Mouse (Mus musculus): ENCODE data around the gene Slc5a10.

The Slc5a10 gene

DNA sequence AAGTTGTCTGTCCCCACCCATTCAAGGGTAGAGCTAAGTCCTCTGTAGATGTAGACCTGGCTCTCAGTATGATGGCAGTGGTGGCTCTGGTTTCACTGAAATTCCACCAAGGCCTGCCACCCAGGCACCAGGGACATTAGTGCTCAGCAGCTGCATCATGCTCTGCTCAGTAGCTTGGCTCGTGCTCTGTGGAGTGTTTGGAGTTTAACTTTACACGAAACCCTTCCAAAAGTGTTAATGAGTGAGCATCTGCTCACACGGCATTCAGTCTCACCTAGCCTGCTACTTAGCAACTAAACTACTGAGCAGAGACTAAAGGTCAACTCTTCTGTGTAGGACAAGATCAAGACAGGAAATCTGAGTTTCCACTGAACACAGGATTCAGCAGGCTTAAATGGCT, at the start of gene Slc5a10:
Slc5a10 (minus strand) TSS at position 191 of the 400 bp plus-strand sequence.
- in situ Hi-C loops (cut with MboI, MseI), result no loop called here

DNA sequence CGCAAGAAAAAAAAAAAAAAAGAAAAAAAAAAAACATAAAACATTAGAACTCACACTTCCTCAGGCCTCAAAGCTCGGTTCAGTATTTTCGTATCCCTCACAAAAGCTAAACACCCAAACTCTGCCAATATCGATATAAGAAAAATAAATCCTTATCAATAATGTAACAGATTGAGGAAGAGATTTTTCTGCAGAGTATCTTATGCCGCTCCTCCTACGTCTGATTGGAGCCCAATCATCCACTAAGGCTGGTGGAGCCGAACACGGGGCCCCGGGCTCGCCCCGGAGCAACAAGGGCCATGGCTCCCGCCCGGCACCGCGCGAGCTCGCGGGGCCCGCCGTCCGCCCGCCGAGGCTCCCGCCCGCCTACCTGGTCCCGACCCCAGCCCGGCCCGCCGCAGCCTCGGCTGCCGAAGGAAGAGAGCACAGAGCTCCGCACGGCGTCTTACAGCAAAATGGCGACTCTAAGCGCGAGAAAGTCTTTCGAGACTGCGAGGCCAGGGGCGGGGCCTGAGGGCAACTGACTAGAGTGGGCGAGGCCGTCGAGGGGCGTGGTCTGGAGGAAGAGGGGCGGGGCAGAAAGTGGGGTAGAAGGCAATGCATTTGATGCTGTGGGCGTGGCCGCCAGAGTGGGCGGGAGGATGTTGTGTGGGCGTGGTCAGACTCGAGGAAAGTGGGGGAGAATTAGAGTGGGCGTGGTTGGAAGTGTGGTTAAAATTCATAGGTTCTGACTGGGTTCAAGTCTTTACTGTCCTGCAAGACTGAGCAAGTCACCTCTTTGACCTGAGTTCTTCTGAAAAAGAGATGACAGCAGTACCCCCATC, 41.2 kb upstream of the Slc5a10 start, which contains the start of gene Prpsap2:
Prpsap2 (minus strand) TSS at position 505 of the 824 bp plus-strand sequence.
- in situ Hi-C loops (cut with MboI, MseI), result no loop called here

DNA sequence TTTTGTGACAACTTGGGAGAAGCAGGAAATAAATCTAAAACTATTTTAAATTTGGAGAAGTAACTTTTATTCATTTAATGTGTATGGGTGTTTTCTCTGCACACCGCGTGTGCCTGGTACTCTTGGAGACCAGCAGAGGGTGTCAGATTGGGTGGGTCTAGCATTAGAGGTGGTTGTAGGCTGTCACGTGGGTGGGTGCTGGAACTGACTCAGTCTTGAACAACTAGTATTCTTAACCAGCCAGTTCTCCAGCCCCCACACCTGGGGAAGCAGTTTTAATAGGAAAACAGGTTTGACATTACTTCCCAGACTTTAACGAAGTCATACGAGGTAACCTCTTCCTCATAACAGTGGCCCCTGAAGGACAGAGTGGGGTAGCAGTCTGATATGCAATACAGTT, 39.9 kb upstream of the Slc5a10 start:
- in situ Hi-C loops (cut with MboI, MseI), result no loop called here

DNA sequence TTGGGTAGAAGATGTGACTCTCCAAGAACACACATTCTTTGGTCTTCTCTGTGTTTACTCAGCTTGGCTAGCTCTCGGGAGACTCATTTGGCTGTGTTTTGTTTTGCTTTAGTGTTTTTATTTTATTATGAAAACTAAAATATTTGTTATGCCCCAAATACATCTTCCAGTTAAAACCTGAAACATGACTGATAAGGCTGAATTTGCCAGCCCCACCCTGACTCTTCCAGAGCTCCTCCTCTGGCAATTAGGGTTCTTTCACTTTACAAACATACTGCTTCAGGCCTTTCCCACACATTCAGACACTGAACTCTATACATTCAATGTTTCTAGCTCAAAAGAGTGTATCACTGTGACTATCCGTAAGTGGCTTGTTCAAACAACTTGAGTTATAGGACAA, 36.5 kb upstream of the Slc5a10 start:
- in situ Hi-C loops (cut with MboI, MseI), result no loop called here

DNA sequence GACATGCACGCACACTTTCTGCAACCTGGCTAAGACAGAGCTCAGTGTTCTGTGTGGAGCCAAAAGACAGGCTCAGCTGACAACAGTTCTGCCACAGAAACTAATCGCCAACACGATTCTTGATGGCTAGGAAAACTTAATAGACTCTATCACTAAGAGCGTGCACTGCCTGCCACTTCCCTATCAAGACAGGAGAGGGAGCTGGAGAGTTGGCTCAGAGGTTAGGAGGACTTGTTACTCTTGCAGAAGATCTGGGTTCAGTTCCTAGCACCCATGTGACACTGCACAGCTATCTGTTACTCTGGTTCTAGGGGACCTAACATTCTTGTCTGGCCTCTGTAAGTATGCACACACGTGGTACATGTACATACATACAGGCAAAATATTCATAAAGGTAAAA, 31.0 kb upstream of the Slc5a10 start:
- in situ Hi-C loops (cut with MboI, MseI), result no loop called here

DNA sequence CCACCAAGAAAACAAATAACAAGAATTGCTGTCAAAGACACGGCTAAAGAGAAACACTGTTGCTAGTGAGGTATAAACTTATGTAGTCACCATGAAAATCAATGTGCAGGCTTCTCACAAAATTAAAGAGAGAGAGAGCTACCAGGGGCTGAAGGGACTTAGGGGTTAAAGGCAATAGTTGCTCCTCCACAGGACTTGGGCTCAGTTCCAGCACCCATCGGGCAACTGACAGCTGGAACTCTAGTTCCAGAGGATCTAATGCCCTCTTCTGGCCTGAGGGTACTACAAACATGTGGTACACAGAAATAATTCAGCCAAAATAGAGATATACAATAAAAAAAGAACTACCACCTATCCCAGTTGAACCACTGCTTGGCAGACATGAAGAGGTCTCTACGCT, 26.5 kb upstream of the Slc5a10 start:
- in situ Hi-C loops (cut with MboI, MseI), result no loop called here

DNA sequence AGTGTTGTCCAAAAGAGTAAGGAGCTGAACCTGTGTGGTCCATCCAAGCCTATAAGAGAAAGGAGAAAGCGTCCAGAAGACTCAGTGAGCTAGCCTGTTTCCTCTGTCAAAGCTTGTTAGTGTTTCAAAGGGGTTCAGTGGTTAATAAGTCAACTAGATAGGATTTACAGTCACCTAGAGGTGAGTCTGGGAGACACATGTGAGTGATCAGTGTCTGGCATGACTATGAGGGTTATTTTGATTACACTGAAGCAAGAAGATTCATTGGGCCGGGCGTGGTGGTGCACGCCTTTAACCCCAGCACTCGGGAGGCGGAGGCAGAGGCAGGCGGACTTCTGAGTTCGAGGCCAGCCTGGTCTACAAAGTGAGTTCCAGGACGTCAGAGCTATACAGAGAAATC, 25.2 kb upstream of the Slc5a10 start:
- in situ Hi-C loops (cut with MboI, MseI), result no loop called here

DNA sequence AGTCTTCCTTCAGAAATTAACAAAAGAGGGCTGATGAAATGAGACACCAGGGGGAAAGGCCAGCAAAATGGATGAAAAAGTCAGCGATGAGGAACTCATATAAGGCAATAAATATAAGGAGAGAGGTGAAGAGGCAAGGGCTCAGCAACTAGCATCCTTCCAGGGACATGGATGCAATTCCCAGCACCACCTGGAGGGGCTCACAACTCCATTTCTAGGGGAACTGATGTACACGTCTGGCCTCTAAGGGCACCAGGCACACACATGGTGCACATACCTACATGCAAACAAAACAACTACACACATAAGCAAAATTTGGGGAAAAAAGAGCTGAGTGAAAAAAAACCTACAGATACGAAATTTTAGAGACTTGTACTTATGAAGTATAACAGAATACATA, 23.8 kb upstream of the Slc5a10 start:
- in situ Hi-C loops (cut with MboI, MseI), result no loop called here

DNA sequence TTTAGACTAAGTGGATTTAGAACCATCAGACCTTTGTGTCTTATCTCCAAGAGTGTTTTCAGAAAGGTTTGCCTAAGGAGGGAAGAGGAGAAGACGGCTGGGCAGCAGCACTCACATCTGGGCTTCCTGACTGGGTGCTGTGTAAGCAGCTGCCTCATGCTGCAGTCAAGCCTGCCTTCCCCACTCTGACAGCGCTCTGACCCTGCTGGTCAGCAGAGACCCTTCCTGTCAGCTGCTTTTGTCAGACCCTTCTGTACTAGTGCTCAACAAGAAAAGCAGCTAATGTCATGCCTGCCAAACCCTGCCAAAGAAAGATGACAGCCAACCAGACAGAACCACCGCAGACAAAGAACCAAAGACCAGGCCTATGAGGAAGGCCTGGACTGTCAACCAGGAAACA, 23.1 kb upstream of the Slc5a10 start:
- in situ Hi-C loops (cut with MboI, MseI), result no loop called here

DNA sequence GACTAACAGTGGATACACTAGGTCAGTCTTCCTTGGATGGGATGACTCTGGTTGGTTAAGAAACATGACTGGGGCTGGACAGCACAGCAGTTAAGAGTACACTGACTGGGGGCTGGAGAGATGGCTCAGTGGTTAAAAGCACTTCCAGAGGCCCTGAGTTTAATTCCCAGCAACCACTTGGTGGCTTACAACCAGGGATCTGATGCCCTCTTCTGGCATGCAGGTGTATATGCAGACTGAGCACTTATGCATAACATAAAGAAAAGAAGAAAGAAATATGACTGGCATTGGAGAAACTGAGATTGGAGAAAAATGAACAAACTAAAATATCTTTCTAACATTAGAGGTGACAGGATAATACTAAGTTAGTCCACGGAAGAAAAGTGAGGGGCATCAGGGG, 19.9 kb upstream of the Slc5a10 start:
- in situ Hi-C loops (cut with MboI, MseI), result no loop called here

DNA sequence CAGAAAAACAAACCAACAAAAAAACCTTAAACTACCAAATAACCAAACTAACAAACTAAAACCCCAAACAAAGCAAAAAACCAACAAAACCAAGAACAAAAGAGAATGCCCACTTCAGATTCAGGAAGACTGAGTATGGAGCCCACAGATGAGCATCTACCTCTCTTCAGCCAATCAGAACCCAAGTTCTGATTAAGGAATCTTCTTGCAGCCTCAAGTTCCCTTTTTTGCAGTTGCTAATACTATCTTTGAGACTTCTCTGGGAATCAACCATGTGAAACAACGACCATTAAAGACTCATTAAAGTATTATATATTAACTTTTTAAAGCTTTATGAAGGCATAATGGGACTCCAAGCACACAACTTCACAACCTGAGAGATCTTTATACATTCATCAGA, 16.7 kb upstream of the Slc5a10 start:
- in situ Hi-C loops (cut with MboI, MseI), result no loop called here

DNA sequence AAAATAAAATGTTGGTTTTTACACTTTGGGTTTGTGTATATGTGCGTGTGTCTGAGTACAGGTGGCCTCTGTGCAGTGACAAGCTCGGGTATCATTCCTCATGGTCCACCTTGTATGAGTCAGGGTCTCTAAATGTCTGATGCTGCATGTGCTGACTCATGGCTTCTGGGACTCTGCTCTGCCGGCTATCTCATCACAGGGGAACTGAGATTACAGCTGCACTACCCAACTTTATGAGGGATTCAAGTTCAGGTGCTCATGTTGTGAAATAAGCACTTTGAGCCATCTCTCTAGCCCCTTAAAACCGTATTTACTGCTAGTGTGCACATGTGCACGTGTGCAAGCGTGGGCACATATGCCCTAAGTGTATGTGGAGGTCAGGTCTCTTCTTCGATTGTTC, 12.0 kb upstream of the Slc5a10 start:
- in situ Hi-C loops (cut with MboI, MseI), result no loop called here

DNA sequence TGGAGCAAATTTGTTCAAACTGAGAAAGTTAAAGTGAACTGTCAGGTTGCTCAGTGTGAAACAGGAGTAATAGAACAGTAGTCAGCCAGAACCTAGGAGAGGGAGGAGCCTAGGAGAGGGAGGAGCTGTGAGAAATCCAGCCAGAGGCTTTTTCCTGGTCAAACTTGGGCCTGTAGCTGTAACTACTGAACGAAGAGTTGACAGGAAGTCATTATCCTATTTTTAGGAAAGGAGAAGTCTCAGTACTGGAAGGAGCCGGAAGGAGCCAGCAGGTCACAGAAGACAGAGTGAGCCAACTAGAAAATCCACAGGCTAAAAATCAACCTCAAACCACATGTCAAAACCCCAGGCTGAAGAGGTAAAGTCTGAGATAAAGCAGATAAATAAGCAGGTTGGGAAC, 7.4 kb upstream of the Slc5a10 start:
- in situ Hi-C loops (cut with MboI, MseI), result no loop called here

DNA sequence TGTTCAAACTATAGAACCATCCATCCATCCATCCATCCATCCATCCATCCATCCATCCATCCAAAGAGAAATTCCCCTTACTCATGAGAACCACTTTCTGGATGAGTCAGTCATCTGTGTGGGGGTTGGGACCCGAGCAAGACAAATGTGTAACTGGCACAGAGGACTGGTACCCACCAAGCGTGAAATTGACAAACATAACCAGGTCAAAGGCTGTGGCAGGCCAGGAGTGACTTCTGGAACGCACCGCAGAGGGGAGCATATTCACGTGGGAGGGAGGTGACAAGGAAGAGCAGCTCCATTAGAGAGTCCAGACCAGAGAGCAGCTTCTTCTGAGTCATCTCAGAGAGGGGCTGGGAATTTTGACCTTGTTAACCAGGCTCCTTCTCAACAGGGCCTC, 1.5 kb upstream of the Slc5a10 start:
- in situ Hi-C loops (cut with MboI, MseI), result no loop called here

DNA sequence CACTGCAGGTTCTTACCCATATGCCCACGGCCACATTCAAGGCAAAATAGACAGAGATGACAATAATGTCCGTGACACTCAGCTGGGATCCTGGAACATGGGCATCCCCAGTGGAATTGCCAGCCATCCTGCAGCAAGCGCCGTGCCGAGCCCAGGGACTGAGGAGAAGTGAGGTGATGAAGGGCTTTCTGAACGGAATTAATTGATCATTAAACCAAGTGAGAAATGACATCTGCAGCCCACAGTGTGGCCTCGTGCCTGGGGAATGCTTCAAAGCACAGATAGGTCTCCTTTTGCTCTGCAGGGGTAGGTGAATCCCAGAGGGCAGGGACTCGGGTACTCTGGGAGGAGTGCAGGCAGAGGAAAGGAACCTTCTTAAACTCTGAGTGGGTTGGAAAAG, 800 bp downstream of the Slc5a10 start:
- in situ Hi-C loops (cut with MboI, MseI), result loop anchor here (5.0 kb wide), 2 partner anchors 93 to 308 kb away; no protein-coding TSS in a partner anchor

DNA sequence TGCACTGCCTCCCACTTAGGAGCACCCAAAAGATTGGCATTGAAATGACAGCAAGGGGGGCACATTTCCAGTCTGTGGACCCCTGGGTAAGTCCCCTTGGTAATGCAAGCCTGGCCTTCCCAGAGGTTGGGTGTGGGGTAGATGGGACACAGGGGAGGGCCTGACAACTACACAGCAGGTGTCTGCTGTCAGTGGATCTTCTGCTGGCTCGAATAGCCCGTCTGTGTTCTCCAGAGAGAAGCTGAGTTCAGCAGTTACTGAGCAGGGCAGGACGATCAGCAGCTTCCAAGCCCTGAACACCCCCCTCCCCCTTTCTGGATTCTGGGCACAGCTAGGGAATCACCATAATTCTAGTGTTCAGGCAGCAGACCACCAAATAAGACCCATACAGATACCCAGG, 1.2 kb downstream of the Slc5a10 start:
- in situ Hi-C loops (cut with MboI, MseI), result loop anchor here (5.0 kb wide), 2 partner anchors 92 to 307 kb away; no protein-coding TSS in a partner anchor

DNA sequence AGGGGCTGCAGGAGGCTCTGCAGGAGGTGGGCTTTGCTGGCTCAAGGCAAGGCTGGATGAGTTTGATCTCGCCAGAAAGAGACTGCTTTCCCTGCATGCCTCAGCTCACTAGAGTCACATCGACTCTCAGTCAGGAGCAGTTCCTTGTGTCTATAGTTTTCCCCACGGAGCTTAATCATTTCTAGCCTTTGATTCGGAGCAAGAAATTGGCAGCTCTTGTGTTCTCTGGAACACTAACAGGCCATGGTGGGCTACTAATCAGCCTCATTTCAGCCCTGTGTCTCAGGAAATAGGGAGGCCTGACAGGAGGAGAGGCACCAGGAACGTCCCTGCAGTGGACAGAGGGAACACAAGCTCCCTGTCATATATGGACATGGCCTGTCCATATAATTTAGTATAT, 2.6 kb downstream of the Slc5a10 start:
- in situ Hi-C loops (cut with MboI, MseI), result loop anchor here (5.0 kb wide), 2 partner anchors 91 to 306 kb away; no protein-coding TSS in a partner anchor

DNA sequence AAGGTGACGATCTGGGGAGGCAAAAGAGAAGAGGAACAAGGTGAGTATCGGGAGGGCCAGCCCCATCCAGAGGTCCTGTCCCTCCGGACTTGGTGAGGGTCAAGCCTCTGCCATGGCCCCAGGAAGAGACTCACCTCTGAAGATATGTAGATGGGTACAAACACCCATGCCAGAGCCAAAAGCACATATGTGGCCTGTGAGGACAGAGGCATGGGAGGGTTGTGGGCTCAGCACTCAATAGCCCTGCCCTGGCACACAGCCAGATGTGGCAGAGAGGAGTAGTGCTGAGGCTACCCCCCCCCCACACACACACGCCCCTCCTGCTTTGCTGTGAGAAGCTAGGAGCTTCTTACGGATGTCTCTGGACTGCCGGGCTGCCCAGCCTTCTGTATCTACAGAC, 5.5 kb downstream of the Slc5a10 start:
- in situ Hi-C loops (cut with MboI, MseI), result loop anchor here (5.0 kb wide), 2 partner anchors 88 to 303 kb away; no protein-coding TSS in a partner anchor

DNA sequence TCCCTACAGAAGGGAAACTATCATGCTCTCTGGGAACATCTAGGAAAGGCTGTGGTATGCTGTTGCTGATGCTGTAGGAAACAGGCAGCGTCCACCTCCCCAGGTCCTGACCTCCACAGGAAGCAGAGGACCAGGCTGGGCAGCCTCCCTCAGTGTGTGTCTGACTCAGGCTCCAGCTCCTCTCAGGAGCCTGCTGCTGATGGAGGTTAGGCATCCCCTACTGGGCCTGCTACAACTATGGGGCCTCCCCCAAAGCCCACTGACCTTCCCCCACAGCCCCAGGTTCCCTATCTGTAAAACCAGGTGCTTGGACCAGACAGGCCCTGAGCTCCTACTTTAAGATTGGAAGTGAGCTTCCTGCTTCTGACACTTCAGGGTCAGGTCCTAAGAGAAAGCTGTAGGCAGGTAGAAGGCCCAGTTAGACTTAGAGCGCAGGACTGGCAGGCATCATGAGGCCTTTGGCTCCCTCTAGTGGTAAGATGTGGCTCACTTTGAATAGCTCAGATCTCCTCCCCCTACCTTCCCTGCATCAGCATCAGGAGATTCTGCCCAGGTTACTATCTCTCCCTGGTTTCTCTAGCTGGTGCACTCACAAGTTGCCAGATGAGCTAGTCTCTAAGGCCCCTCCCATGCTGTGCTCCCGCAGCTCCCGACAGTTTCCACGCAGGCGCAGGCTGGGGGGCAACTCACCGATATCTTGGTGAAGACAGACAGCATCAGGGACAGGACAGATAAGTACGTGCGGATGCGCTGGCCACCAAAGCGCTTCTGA, 6.1 kb downstream of the Slc5a10 start:
- in situ Hi-C loops (cut with MboI, MseI), result loop anchor here (5.0 kb wide), 2 partner anchors 87 to 302 kb away; no protein-coding TSS in a partner anchor

DNA sequence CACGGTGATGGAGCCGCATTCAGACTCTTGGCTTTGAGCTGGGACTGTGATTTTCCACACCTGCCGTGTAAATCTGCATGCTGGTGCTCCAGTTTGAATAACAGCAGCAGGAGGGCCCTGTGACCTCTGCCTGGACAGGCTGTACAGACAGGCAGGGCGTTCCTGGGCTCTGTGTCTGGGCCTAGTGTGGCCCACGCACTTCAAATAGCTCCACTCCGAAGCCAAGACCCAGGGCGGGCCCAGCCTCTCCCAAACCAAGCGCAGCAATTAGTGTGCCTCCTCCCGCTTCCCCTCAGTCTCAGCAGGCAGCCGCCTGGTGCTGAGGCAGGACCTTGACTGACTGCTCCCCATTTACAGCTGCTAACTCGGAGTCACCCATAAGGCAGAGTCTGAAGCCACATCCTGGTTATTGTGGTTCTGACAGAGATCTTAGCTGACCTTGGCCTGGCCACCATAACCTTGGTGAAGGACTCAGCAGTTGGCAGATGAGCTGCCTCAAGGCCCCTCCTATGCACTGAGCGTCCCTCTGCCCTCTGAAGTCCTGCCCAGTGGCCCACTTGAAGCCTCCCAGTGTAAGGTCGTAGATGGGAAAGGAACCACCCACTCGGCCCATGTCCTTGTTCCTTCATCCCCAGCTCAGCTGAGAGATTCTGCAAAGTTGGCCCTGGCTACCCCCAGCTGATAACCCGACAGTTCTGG, 7.3 kb downstream of the Slc5a10 start:
- in situ Hi-C loops (cut with MboI, MseI), result no loop called here

DNA sequence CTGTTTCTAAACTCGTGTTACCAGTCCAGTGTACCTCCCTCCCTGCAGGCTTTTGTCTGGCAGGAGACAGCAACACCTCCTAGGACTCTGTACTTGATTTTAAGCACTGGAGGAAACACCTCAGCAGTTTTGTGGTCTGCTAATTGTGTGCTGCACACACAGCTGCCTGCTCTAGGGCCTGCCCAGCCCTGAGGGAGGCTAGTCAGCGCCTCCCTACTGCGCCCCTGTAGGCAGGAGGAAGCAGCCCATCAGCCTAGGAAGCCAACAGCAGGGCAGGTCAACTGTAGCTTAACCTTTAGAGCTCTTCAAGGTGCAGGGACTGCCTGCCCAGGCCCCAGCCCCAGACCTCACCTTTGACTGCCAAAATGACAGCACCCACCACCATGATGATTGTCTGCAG, 11.7 kb downstream of the Slc5a10 start:
- in situ Hi-C loops (cut with MboI, MseI), result no loop called here

DNA sequence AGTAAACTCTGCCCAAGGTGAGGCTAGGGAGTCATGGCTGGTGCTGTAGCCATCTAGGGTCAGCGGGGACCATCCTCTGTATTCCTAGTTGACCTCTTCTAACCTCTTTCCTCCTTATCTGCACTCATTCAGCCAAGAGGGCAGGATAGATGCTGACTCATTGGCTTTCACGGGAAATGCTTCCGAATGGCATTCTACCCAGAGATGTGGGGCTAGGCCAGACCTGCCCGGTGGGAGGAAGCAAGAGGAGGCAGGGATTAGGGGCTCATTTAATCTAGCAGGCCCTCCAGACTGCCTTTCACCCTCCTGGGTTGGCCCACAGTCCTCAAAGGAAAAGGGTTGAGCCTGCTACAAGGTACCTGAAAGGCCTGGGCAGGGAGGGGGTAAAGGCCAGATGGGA, 14.4 kb downstream of the Slc5a10 start:
- in situ Hi-C loops (cut with MboI, MseI), result no loop called here

Data from T-helper 1 cell (primary cell).